Mouse (Mus musculus) CH12.LX (cell line): ENCODE results near the gene Rasgrf2.

Experiments used
- CTCF ChIP-seq, 2 experiments: IDR thresholded peaks in 1 of 2; conservative IDR thresholded peaks in 1 of 2; 2 replicates each; pipeline ENCODE4 v1.5.1; 2011 to 2012; ENCODE audit warnings: low read depth in 2 of 2, low read length in 2 of 2, improper control_type of control experiment in 1 of 2, inconsistent platforms in 1 of 2, mild to moderate bottlenecking in 1 of 2, moderate library complexity in 1 of 2
- EP300 ChIP-seq: IDR thresholded peaks from 2 replicates; pipeline ENCODE4 v1.6.1; 2011; ENCODE audit warnings: low read length, improper control_type of control experiment
- ETS1 ChIP-seq: conservative IDR thresholded peaks from 2 replicates; pipeline ENCODE4 v1.6.1; 2012; ENCODE audit warnings: low read depth, mild to moderate bottlenecking, inconsistent platforms, low read length, improper control_type of control experiment, moderate library complexity
- NELFE ChIP-seq: IDR thresholded peaks from 2 replicates; pipeline ENCODE4 v1.6.1; 2011; ENCODE audit warnings: low read depth, low read length, improper control_type of control experiment
- PAX5 ChIP-seq: IDR thresholded peaks from 2 replicates; pipeline ENCODE4 v1.6.1; 2012; ENCODE audit warnings: low read length, inconsistent platforms, mixed read lengths
- POLR2A ChIP-seq: IDR thresholded peaks from 2 replicates; pipeline ENCODE4 v1.6.1; 2011; ENCODE audit warnings: low read depth, mild to moderate bottlenecking, improper control_type of control experiment, low read length
- POLR2AphosphoS2 ChIP-seq: IDR thresholded peaks from 2 replicates; pipeline ENCODE4 v1.6.1; 2011; ENCODE audit warnings: low read depth, low read length, improper control_type of control experiment
- RAD21 ChIP-seq: IDR thresholded peaks from 2 replicates; pipeline ENCODE4 v1.6.1; 2011; ENCODE audit warnings: low read depth, mild to moderate bottlenecking, low read length, improper control_type of control experiment, moderate library complexity
- RCOR1 ChIP-seq: conservative IDR thresholded peaks from 2 replicates; pipeline ENCODE4 v1.6.1; 2012; ENCODE audit warnings: low read depth, mild to moderate bottlenecking, inconsistent platforms, low read length, improper control_type of control experiment
- SMC3 ChIP-seq: IDR thresholded peaks from 2 replicates; pipeline ENCODE4 v1.6.1; 2011; ENCODE audit warnings: low read depth, low read length, improper control_type of control experiment
- TBP ChIP-seq: conservative IDR thresholded peaks from 2 replicates; pipeline ENCODE4 v1.6.1; 2011; ENCODE audit warnings: low read depth, low read length, improper control_type of control experiment
- TCF12 ChIP-seq: IDR thresholded peaks from 2 replicates; pipeline ENCODE4 v1.6.1; 2014; ENCODE audit warnings: low read depth, mild to moderate bottlenecking, inconsistent platforms, low read length, improper control_type of control experiment
- ZC3H11A ChIP-seq: IDR thresholded peaks from 2 replicates; pipeline ENCODE4 v1.6.1; 2012; ENCODE audit warnings: low read depth, mild to moderate bottlenecking, inconsistent platforms, low read length, improper control_type of control experiment

- TF ChIP-seq RCOR1: no peak
- TF ChIP-seq POLR2AphosphoS2: no peak
- no peak for TF ChIP-seq ZC3H11A
- TF ChIP-seq POLR2A: no peak
- no peak for TF ChIP-seq EP300
- no peak for TF ChIP-seq NELFE
- no peak for TF ChIP-seq CTCF (conservative IDR thresholded peaks at IDR 0.05 in 1 of 2, IDR thresholded peaks at IDR 0.05 in 1 of 2; ENCODE audit: low read depth in 2 of 2, low read length in 2 of 2)
- no peak for TF ChIP-seq RAD21
- TF ChIP-seq ETS1: no peak
- TF ChIP-seq PAX5: no peak
- no peak for TF ChIP-seq SMC3
- no peak for TF ChIP-seq TBP
- no peak for TF ChIP-seq TCF12
Measured at GRCm38 (mm10) chr13:92150551-92150950, 19.1 kb upstream of the Rasgrf2 start.
